Mouse (Mus musculus) intestine, embryonic 15.5 days (tissue): ENCODE measurements around the gene Hist1h2be. TPM values are rescaled to one million over a fixed set of nuclear protein-coding genes. Genes with fewer than 3 reads are reported as not detected.
"Not testable (repeated sequence)": the region's sequence is repeated elsewhere in the genome, so short reads cannot be mapped to it uniquely, and the experiment has no call there.

Experiments
- ATAC-seq: fragments of 200-750 bp; cut with Nextera tagmentation; 2 replicates; pipeline ENCODE4 v1.8.0; 2017; ENCODE audit warnings: moderate TSS enrichment, moderate library complexity
- H3K27ac ChIP-seq: fragments of 300-500 bp; sonication (generic); 2 replicates; pipeline ENCODE4 v1.5.1; 2015; ENCODE audit warnings: mild to moderate bottlenecking, inconsistent platforms
- H3K27me3 ChIP-seq: fragments of 300-500 bp; sonication (generic); replicated peaks from 2 replicates; pipeline ENCODE4 v1.6.1; 2015; ENCODE audit warnings: inconsistent platforms
- H3K36me3 ChIP-seq: fragments of 300-500 bp; sonication (generic); 2 replicates; pipeline ENCODE4 v1.6.1; 2015; ENCODE audit warnings: inconsistent platforms
- H3K4me1 ChIP-seq: fragments of 300-500 bp; sonication (generic); replicated peaks from 2 replicates; pipeline ENCODE4 v1.6.1; 2015; ENCODE audit warnings: inconsistent platforms
- H3K4me2 ChIP-seq: fragments of 300-500 bp; sonication (generic); replicated peaks from 2 replicates; pipeline ENCODE4 v1.6.1; 2015; ENCODE audit warnings: mild to moderate bottlenecking, inconsistent platforms
- H3K4me3 ChIP-seq: fragments of 300-500 bp; sonication (generic); replicated peaks from 2 replicates; pipeline ENCODE4 v1.5.1; 2015; ENCODE audit warnings: inconsistent platforms
- H3K9ac ChIP-seq: fragments of 300-500 bp; sonication (generic); 2 replicates; pipeline ENCODE4 v1.6.1; 2015; ENCODE audit warnings: inconsistent platforms
- H3K9me3 ChIP-seq: fragments of 300-500 bp; sonication (generic); 2 replicates; pipeline ENCODE4 v1.6.1; 2016; ENCODE audit warnings: inconsistent platforms
- WGBS: fragments of 180-500 bp; shearing (Covaris S2); methylation state at CpG from one replicate; pipeline ENCODE4 v1.1.7; 2015; 5-methylcytosine and 5-hydroxymethylcytosine counted together
- polyA plus RNA-seq: library from polyadenylated mRNA; unstranded; fragments of >200 nt; fragmentation: Nextera tagmentation; extraction: Ambion mirVana; gene quantifications from 2 replicates; pipeline ENCODE4 v1.2.1, GENCODE M21; 2015

The Hist1h2be gene
- polyA plus RNA-seq, 1 experiment from 2014 or later, result 1.6 TPM

DNA sequence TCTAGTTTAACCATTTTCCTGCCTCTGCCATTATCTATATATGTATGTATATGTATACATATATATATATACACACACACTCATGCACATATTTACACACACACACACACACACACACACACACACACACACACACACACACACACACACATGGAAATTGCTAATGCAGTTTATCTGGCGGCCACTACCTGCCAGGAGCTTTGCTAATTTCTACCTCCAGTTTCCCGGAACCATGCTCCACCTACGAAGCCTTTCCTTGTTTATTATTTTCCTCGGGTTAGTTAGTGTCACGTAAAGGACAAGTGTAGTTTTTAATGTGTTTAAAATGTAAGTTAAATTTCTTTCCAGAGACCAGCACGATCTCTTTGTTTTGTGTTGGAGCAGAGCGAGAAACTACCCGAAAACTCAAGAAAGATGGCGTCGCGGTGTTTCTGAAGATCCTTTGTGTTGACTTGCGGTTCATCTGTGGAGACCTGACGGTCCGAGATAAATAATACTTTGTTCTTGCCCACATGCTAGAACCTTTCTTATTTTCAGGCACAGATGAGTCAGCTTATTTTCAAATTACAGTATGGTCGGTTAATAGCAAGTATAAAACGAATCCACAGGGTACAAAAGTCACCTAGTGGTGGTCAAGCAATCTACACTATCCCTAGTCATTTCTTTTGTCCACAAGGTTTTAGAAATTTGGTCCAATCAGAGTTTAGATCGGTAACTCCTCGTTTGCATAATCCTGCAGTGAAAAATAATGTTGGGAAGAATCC, 58.0 kb downstream of the Hist1h2be start:
- Histone ChIP-seq H3K4me2 (peak overlapping the region; percentile 63), H3K4me3 (peak overlapping the region; percentile 42), H3K27me3 (no peaks in the 10 kb centered on the region), H3K9me3 (no peaks in the 10 kb centered on the region), H3K36me3 (no peaks in the 10 kb centered on the region), H3K9ac (peak overlapping the region; percentile 36; the same call in 1 of the 2 replicates), H3K4me1 (no peaks in the 10 kb centered on the region), H3K27ac (peak overlapping the region; percentile 93)
- WGBS, result 2% methylated on average over 18 of the region's 18 CpGs
- peak; percentile 64 for ATAC-seq

DNA sequence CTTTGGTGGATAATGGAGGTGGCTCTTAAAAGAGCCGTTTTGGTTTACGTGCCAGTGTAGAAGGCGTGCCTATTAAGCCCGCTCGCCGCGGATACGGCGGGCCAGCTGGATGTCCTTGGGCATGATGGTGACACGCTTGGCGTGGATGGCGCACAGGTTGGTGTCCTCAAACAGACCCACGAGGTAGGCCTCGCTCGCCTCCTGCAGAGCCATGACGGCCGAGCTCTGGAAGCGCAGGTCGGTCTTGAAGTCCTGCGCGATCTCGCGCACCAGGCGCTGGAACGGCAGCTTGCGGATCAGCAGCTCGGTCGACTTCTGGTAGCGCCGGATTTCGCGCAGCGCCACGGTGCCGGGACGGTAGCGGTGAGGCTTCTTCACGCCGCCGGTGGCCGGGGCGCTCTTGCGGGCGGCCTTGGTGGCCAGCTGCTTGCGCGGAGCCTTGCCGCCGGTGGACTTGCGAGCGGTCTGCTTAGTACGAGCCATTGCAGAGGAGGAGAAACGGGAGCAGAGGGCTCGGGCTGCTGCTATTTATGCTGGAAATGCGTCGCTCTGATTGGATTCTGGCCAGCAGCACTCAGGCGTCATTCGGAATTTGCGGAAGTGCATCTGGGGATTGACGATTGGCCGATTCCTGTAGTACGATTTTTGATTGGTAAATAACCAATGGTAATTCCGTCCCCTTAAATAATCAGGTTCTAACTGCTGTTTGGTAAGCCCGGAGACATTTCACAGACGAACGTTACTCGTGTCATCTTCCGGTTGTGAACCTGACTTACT, 58.9 kb downstream of the Hist1h2be start, which contains the start of gene Hist1h3e:
TSS of gene Hist1h3e (minus strand) at position 487 of the 777 bp plus-strand sequence.
- WGBS, result under 1% methylated on average over 43 of the region's 67 CpGs
- H3K9me3 ChIP-seq, result not testable (repeated sequence)

DNA sequence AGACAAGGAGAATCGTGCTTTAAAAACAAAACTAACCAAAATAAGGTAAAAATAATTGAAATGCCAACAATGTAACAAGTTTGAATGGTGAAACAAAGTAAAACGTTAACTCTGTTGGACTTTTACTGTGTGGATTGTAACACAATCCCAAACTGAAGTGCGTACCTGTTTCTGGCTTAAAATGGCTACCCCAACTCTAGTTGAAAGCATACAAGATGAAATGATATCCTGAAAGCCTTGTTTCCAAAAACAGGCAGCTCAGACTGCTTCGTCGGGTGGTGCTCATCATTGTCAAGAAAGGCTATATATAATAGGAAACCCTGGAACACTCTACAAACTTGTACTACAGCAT, 59.4 kb downstream of the Hist1h2be start:
- H3K27me3 ChIP-seq, ATAC-seq, H3K36me3 ChIP-seq, H3K4me1 ChIP-seq, H3K9me3 ChIP-seq: not testable (repeated sequence)
- Histone ChIP-seq H3K9ac (0 out of 2 replicates have a peak overlapping the region, but pooled peaks have one; percentile 49), H3K27ac (peak overlapping the region; percentile 93), H3K4me3 (peak overlapping the region; percentile 42), H3K4me2 (peak overlapping the region; percentile 51)
- WGBS, result 0% methylated on average over 2 of the region's 5 CpGs

More for the DNA sequence above, 58.9 kb downstream of the Hist1h2be start, which contains the start of gene Hist1h3e:
- peak within 1 kb of the TSS; percentile 63 for H3K4me2 ChIP-seq
- not testable (repeated sequence) for H3K4me1 ChIP-seq, H3K27me3 ChIP-seq, H3K36me3 ChIP-seq
- H3K9ac ChIP-seq, result peak within 1 kb of the TSS; percentile 49
- H3K27ac ChIP-seq, result peak within 1 kb of the TSS; percentile 93
- peak; percentile 96 for ATAC-seq
- peak within 1 kb of the TSS; percentile 42 for H3K4me3 ChIP-seq

DNA sequence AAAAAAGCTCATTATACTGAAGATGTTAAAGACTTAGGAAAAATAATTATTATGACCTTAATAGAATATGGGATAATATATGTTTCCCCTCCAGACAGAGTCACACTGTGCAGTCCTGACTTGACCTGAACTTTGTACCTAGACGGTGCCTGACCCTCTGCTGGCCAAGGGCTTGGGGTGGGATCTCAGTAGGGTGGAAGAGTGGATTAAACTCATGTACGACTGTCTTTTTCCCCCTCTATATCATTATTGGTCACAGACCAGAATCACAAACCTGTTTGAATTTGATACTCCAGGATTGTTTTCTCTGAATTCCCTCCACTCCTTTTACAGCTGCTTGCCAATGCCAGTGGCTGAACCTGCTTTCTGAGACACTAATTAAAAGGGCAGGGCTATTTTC, 60.2 kb downstream of the Hist1h2be start:
- not testable (repeated sequence) for H3K4me3 ChIP-seq, H3K36me3 ChIP-seq, H3K9me3 ChIP-seq, H3K4me2 ChIP-seq, H3K27me3 ChIP-seq, ATAC-seq, H3K9ac ChIP-seq, H3K27ac ChIP-seq, H3K4me1 ChIP-seq
- 18% methylated on average over 2 of the region's 2 CpGs for WGBS

DNA sequence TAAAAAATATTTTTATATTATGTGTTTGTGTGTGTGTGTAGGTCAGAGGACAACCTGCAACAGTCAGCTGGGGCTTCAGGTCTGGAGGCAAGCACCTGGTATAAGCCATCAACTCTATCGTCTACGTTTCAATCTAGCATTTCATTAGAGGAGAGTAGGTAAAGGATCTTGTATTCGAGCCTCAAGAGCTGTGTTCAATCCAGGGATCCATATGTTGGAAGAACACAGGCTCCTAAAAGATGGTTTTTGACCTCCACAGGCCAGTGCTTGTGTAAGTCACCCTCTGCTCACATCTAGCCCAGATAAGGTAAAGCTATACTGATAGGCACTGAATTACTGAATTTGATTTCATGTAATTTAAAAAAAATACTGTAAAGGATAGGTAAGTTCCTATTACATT, 64.0 kb downstream of the Hist1h2be start:
- 65% methylated on average over 3 of the region's 3 CpGs for WGBS
- H3K4me2 ChIP-seq, result peak overlapping the region; percentile 26; the same call in 1 of the 2 replicates
- peak overlapping the region; percentile 42; the same call in 1 of the 2 replicates for H3K27ac ChIP-seq
- H3K9ac ChIP-seq, result peak overlapping the region; percentile 4; the same call in 1 of the 2 replicates
- H3K27me3 ChIP-seq, result no peaks in the 10 kb centered on the region
- ATAC-seq, result no peak
- H3K9me3 ChIP-seq, result no peaks in the 10 kb centered on the region
- H3K4me1 ChIP-seq, result peaks cover 3% of the 10 kb centered on the region
- H3K36me3 ChIP-seq, result no peaks in the 10 kb centered on the region
- H3K4me3 ChIP-seq, result no peak overlapping the region

DNA sequence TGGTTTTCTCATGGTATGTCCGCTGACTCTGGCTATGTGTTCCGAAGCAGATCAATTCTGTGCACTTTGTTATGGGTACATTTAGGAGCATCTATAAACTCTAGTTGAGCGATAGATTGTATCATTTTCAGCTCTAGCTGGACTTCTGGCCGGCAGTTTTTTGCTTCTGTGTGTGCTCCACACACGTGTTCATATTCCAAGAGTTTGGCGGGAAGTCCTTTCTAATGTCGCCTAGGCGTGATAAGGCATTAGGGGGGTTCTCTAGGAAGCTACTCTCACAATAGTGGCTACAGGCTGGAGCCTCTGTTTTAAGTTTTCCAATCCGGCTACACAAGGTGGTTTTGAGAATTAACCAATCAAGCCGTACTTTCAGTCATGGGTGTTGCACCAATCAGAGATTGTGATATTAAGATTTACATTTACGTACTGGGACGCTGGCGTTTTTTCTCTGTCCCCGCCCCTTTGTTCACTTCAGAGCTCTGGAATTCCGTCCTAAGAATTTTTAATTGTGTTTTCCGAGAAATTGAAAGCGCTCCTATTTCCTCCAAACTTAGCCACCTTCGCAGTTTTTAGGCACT, 65.0 kb downstream of the Hist1h2be start:
- H3K27ac ChIP-seq, result peak overlapping the region; percentile 98
- no peaks in the 10 kb centered on the region for H3K36me3 ChIP-seq
- H3K27me3 ChIP-seq, result no peaks in the 10 kb centered on the region
- WGBS, result under 1% methylated on average over 18 of the region's 18 CpGs
- peak; percentile 83 for ATAC-seq
- peaks cover 3% of the 10 kb centered on the region for H3K4me1 ChIP-seq
- H3K4me2 ChIP-seq, result peak overlapping the region; percentile 88
- no peaks in the 10 kb centered on the region for H3K9me3 ChIP-seq
- peak overlapping the region; percentile 56 for H3K4me3 ChIP-seq
- peak overlapping the region; percentile 87 for H3K9ac ChIP-seq

DNA sequence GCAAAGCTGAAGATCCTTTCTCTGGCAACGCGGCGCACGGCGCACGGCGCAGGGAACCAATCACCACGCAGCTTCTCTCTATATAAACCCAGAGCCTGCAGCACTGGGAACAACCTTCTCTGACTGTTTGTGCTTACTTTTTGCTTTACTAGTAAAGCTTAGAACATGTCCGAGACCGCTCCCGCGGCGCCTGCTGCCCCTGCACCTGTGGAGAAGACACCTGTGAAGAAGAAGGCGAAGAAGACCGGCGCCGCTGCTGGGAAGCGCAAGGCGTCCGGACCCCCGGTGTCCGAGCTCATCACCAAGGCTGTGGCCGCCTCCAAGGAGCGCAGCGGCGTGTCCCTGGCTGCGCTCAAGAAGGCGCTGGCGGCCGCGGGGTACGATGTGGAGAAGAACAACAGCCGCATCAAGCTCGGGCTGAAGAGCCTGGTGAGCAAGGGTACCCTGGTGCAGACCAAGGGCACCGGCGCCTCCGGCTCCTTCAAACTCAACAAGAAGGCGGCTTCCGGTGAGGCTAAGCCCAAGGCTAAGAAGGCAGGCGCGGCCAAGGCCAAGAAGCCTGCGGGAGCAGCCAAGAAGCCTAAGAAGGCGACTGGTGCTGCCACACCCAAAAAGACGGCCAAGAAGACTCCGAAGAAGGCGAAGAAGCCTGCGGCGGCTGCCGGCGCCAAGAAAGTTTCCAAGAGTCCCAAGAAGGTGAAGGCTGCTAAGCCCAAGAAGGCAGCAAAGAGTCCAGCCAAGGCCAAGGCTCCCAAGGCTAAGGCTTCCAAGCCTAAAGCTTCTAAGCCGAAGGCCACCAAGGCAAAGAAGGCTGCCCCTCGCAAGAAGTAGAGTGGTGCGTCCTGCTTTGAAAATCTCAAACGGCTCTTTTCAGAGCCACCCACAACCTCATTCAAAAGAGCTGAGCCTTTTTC, 65.7 kb downstream of the Hist1h2be start:
- peaks cover 3% of the 10 kb centered on the region for H3K4me1 ChIP-seq
- no peaks in the 10 kb centered on the region for H3K36me3 ChIP-seq
- H3K9me3 ChIP-seq, result no peaks in the 10 kb centered on the region
- H3K4me3 ChIP-seq, result peak overlapping the region; percentile 56
- peak overlapping the region; percentile 98 for H3K27ac ChIP-seq
- ATAC-seq, result peak; percentile 86
- WGBS, result under 1% methylated on average over 54 of the region's 54 CpGs
- H3K27me3 ChIP-seq, result no peaks in the 10 kb centered on the region
- H3K4me2 ChIP-seq, result peak overlapping the region; percentile 88
- peak overlapping the region; percentile 87 for H3K9ac ChIP-seq

DNA sequence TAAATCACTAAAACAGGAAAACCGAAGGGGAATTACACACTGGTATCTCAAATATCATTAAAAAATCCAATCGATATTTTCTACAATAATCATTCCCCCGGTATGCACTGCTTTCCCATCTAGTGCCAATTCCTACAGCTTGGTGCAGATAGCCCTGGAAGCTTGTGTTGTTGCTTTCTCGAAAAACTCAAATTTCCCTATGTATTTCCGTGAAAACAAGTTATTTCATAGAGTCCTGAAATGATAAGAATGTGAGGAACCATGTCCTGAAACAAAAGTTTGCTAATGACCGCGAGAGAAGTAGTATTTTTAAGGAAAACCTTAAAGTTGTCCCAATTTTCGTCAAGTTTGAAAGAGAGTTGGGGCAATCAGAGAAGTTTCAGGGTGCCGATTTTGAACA, 66.5 kb downstream of the Hist1h2be start:
- 16% methylated on average over 9 of the region's 9 CpGs for WGBS
- Histone ChIP-seq H3K36me3 (no peaks in the 10 kb centered on the region), H3K4me3 (peak overlapping the region; percentile 56), H3K4me1 (peaks cover 3% of the 10 kb centered on the region), H3K27ac (peak overlapping the region; percentile 98), H3K4me2 (peak overlapping the region; percentile 88), H3K27me3 (no peaks in the 10 kb centered on the region), H3K9ac (peak overlapping the region; percentile 28), H3K9me3 (no peaks in the 10 kb centered on the region)
- no peak for ATAC-seq

DNA sequence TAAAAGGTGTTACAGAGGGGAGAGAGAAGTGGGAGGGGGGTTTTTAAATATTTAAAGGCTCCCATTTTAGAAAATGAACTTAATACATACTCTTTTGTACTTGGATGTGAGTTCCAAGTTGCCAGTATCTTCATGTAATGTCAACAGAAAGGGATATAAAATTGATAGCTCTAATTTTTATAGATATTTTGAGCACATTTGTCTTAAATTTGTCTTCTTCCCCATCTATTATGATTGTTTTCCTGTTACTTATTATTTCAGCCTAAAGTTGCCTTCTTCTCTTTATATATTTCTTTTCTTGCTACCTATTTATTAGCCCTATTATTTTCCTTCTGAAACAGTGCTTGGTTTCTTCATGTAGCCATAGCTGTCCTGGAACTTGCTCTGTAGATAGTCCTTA, 68.0 kb downstream of the Hist1h2be start, which contains the start of gene Hist1h1d:
TSS of gene Hist1h1d (plus strand) at position 301 of the 400 bp plus-strand sequence.
- Histone ChIP-seq H3K36me3 (no peaks in the 10 kb centered on the region), H3K27me3 (no peaks in the 10 kb centered on the region), H3K4me1 (peaks cover 3% of the 10 kb centered on the region), H3K27ac (peak within 1 kb of the TSS; percentile 98), H3K9me3 (no peaks in the 10 kb centered on the region), H3K4me3 (no peak within 1 kb of the TSS), H3K4me2 (peak within 1 kb of the TSS; percentile 61; the same call in 1 of the 2 replicates), H3K9ac (no peak within 1 kb of the TSS)
- no peak for ATAC-seq

DNA sequence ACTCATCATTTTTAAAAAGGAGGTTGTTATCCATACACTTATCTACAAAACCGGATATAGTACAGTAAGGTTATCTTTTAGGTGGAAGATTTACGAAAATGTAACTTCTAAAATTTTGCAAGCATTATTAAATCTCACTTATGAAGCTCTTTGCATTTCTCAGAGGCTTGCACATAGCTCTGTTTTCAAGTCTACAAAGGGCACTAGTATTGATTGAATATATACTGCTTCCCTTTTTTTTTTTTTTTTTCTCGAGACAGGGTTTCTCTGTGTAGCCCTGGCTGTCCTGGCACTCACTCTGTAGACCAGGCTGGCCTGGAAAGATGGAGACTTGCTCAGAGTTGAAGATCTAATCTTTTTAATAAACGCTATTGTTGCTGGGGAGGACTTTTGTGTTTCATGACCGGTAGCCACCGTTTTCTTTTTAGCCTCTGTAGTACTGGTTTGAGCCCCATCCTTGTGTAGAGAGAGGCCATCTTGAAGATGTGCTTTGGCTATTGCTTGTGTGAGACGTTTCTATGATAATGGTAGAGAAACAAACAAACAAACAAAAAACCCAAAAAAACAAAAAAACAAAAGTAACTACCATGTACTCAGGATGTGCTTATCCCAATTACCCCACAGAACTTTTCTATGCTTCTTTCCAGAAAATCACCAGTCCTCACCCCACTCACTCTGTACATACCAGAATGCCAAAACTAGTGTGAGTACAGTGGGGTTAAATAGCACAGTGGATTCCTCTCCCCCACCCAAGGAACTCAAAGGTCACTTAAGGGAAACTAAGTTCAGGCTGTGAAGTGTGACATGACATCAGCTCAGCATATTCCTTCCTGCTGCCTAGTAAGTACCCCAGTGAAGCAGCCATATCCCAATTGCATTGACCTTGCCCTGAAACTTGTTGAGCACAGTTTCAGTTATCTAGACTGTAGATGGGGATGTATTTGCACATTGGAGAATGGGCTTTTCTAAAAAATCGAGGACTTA, 68.7 kb downstream of the Hist1h2be start:
- peaks cover 3% of the 10 kb centered on the region for H3K4me1 ChIP-seq
- 53% methylated on average over 8 of the region's 8 CpGs for WGBS
- no peaks in the 10 kb centered on the region for H3K36me3 ChIP-seq
- no peaks in the 10 kb centered on the region for H3K27me3 ChIP-seq
- 0 out of 2 replicates have a peak overlapping the region, but pooled peaks have one; percentile 30 for H3K9ac ChIP-seq
- no peaks in the 10 kb centered on the region for H3K9me3 ChIP-seq
- peak overlapping the region; percentile 61 for H3K4me2 ChIP-seq
- H3K4me3 ChIP-seq, result peak overlapping the region; percentile 44
- no peak for ATAC-seq
- peak overlapping the region; percentile 92 for H3K27ac ChIP-seq
